Mouse (Mus musculus) yolk sac, embryonic 10.5 days (tissue): ENCODE data around the gene Zfp692.
"Not testable (repeated sequence)": the region's sequence is repeated elsewhere in the genome, so short reads cannot be mapped to it uniquely, and the experiment has no call there.

ENCODE experiments used
- DNase-seq: peaks from one replicate; pipeline ENCODE4 v3.0.0-alpha.2; 2017; ENCODE audit warnings: low spot score

The Zfp692 gene

DNA sequence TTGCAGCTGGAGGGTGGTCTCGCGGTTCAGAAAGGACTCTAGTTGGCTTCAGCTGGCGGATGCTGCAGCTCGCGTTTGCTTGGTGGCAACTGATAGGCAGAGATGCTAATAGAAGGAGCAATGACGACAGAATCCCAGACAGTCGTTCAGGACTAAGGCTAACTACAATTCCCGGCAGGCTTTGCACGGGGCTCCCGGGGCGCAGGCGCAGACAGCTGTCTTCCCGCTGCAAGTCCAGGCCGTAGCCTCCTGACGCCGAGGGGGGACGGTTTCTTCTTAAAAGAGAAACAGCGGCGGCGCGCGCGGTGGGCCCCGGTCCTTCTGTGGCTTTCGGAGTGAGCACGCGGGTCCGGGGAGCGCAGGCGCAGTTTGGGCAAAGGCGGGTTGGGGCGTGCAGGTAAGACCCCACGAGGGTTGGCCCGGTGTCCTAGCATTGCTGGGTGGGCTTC is at the start of gene Zfp692:
Gene Zfp692 (plus strand): TSS at position 210 of the 449 bp plus-strand sequence.
- peak; percentile 94 for DNase-seq

DNA sequence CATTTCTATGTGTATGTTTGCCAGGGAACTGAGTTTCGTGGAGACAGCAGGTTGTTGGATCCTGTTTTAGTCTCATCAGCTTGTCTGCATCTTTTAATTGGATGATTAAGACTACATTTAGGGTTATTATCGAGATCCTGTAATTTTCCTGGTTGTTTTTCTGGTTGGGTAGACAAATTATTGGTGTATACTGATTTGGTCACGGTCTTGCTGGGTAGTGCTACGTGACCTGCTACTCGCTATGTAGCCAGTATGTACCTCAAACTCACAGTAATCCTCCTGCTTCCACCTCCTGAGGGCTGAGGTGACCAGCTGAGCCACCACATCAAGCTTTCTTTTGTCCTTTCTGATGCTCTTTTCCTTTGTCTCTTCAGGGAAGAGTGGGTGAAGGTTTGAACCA is 49.1 kb upstream of the Zfp692 start:
- no peak for DNase-seq

DNA sequence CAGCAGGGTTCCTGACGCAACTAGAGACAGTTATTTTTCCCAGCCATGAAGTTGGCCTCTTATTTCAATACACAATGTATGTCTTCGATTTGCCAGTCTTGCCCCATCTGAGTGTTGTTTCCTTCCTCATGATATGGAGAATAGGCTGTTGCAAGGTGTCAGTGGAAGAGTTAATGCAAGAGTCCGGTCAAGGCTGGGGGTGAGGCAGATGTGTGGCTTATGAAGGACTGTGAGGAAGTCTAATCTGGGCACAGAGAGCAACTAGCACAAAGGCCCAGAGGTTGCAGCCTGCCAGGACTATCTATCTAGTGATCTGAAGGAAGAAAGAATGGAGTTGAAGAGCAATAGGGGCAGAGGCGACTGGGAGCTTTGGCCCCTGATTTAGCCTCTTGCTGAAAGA is 46.7 kb upstream of the Zfp692 start:
- DNase-seq, result no peak

DNA sequence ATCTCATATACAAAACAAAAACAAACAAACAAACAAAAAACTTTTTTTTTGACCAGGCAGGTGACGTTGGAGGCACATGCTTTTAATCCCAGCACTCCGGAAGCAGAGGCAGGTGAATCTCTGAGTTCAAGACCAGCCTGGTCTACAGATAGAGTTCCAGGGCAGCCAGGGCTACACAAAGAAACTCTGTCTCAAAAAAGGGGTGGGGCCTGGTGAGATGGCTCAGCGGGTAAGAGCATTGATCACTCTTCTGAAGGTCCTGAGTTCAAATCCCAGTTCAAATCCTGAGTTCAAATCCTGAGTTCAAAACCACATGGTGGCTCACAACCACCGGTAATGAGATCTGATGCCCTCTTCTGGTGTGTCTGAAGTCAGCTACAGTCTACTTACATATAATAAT is 45.0 kb upstream of the Zfp692 start:
- DNase-seq, result no peak

DNA sequence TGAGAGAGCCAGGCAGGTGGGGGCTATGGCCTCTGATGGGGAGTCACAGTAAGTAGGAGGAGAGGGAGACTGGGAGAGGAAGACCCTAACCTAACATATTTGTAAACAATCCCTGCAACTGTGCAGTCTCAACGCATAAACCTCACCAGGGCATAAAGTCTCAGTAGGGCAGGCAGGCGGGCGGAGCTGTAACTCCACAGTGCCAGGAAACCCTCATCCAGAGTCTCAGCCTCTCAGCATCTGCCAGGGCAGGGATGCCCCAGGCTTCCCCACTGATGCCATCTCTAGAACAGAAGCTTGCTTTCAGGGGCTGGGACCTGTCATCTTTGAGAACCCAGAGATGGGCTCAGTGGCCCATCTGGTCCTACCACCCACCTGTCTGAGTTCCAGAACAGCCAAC is 44.5 kb upstream of the Zfp692 start:
- DNase-seq, result no peak

DNA sequence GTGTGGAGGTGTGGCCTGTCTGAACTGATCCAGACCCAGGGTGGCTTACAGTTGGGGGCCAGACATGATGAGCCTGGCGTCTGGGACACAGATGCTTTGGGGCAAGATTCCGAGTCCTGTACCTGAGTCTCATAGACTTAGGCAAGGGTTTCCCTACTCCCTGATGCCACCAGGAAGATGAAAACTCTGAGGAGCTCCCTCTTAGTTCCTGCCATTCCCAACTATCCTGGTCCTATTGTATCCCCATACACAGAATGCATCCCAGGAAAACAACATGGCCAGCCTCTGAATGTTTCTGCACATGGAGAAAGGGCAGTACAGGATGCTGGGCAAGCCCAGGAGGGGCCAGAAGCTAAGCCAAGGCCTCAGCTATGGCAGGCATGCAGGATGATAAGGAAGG is 43.4 kb upstream of the Zfp692 start:
- DNase-seq, result no peak

DNA sequence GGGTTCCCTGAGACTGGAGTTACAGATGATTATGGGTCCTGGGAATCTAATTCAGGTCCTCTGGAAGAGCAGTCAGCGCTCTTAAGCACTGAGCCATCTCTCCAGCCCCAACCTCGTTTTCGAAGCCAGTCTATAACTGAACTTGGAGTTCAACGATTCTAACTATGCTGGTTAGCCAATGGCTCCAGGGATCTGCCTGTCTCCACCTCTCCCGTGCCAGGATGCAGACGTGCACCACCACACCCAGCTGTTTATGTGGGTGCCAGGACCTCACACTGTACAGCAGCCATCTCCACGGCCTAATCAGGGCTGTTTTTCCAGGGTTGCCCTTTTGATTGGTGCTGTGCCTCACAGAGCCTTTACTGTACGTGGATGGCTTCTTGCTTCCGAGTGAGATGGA is 42.3 kb upstream of the Zfp692 start:
- DNase-seq, result no peak

DNA sequence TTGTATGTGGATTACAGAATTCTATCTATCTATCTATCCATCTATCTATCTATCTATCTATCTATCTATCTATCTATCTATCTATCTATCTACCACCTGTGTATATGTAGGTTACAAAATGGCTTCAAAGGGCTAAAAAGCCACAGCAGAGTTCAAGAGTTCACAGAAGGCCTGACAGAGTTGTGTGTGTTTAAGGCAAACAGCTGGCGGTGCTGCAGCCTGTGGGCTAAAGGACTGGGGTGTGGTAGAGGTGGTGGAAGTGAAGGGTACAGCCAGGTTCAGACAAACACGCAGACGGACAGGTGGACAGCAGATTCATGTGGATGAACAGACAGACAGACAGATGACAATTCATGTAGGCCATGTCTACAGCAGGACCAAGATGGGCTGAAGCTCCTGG is 38.6 kb upstream of the Zfp692 start:
- no peak for DNase-seq

DNA sequence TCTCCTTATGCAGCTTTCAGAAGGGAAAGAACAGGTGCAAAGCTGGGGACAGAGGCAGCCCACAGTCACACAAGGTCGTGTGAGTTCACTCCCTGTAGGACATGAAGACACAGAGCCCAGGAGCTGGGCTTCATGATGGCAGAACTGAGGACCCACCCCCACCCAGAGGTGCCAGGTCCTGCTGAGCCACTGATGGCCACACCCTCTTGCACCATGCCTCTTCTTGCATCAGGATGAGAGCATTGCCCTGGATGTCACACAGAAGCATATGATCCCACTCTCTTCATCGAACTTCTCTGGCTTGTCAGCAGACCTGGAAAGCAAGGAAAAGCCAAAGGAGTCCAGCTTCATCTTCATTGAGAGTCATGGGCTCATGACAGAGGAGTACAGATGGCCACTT is 32.3 kb upstream of the Zfp692 start, which contains the start of gene 4930438A08Rik:
Gene 4930438A08Rik (plus strand): TSS at position 228 of the 400 bp plus-strand sequence.
- DNase-seq, result no peak

DNA sequence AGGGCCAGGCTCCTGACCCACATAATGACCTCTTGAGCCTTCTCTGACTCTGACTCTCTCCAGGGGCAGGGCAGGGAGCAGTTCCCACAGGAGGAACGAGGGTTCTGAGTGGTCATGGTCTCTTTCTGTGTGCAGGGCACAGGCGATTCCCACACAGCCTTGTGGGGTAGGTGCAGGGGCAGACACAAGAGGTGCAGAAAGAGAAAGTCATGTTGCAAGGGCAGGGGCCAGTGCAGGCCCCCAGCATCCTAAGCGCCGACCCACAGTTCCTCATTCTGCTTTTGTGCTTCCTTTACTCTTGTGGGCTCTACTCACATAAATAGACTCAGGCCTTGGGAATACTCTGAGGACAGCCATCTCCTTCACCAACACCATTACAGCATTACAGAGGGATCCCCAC is 31.1 kb upstream of the Zfp692 start:
- DNase-seq, result no peak

DNA sequence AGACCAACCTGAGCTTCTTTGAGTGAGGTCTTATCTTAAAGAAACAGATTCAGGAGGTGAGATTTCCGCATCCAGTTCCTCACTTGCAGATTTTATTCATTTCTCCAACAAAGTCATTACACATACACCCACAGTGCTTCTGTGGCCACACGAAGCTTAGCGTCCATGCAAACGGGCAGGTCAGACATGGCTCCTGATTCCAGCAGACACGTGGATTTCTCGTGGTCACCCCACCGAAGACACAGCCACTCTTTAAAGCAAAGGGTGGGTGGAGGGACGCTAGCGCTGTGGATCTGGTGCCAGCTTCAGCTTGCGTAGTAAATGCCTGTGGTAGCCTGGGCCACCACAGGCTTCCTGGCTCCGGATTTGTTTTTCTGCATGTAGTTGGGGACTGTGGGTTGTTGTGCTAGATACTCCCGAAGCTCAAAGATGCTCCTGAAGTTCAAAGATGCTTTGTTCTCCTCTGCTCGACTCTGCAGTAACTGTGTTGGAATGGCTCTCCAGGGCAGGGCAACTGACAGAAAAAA is 24.8 kb upstream of the Zfp692 start:
- DNase-seq, result no peak

DNA sequence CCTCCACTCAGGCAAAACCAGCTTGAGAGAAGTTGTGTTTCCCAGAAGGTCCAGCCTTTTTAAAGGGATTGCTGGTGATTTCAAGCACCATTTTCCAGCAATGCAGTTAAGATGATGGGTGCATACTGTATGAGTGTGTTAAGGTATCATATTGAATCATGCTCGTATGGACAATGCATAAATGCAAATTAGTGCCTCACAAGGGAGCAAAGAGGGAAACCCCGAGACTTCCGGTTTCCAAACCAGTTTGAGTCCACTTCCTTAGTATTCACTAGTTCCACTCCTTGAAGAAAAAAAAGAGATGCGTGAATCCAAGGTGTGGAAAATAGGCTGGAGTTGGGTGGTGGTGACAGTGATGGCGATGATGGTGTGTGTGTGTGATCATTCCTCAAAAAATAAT is 24.4 kb upstream of the Zfp692 start:
- DNase-seq, result no peak

DNA sequence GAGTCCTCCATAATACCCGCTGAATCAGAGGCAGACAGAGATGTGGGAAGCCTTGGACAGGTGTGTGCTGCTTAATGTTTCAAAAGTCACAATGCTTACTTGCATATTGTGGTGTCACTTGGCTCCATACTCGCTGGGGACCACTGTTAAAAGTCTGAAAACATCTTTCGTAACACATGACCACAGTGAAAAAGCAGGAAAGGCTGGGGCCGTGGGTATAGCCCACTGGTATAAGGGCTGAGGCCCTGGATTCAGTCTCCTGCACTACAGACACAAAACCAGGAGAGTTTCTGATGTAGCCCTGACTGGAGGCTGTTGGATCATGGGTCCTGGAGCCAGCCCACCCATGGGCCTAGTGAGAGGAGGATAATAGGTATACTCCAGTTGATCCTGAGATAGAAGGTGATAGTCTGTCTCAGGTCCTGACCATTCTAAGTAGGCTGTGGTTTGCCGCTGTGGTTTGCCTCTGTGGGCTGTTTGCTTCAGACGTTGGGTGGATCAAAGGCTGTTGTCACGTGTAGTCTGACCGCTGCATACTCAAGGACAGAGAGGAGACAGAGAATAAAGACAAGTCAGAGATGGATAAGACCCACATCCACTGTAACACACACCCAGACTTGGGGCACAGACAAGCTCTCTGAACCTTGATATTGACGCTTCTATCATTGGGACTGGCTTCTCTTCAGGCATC is 16.7 kb upstream of the Zfp692 start:
- no peak for DNase-seq

DNA sequence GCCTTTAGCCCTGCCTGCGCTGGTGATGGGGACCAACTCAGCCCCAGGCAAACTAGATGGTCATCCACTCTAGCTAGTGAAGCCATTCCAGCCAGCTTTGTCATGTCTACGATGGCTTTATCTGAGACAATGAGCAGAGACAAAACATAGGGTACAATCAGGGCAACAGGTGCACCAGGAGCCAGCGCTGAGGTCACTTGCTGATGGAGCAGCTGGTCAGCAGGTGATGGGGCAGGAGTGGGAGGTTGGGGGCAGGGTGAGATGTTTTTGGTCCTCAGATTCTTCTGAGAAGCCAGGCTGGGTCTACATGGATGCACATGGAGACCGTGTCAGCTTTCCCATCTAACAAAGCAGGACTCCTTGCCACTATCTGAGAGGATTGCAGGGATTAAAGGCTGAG is 16.1 kb upstream of the Zfp692 start:
- DNase-seq, result no peak

DNA sequence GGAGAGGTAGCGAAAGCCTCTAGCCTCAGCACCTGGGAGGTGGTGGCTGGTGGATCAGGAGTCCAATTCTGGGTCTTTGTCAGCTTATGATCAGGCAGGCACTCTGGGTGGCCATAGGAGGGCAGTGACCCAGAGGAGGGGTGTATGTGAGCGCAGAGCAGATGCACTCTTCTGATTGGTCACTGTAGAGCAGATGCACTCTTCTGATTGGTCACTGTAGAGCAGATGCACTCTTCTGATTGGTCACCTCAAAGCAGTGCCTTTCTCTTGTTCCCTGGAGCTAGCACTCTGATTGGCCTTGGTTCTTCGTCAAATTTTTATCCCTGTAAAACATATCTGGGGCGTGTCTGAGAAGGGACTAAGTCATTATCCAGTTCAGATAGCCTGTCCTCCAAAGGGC is 14.1 kb upstream of the Zfp692 start:
- DNase-seq, result no peak

DNA sequence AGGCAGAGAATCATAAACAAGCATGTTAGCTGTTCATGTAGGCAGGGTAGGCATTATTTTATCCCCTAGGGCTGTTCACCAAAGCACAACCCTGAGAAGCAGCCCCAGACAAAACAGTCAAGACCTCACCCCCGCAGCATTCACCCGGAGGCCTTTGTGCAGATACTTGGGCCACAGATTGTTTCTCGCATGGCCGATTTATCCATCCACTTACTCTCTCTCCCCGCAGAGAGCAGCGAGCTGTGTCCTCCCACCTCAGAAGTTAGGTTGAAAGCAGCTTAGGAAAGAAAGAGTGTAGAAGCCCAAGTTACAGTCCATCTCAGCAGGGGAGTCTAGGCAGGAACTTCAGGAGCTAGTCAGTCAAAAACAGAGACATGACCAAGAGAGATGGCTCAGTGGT is 9.5 kb upstream of the Zfp692 start:
- no peak for DNase-seq

DNA sequence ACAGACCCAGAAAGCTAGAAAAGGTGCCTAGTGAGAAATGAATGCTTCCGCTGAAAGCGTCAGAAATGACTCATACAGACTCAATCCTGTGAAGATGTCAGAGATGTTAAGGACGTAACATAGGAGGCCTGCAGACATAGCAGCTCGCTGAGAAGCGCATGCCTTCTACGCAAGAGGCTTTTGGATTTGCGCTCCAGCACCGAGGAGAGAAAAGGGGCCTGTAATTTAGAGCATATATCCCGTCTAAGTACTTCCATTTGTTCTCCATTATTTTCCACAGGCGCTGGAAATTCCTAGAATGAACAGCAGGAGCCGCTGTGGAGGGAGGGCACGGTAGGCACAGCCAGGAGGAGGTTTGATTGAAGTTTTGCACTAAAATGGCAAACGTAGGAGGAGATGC is 5.8 kb upstream of the Zfp692 start:
- peak; percentile 73 for DNase-seq

DNA sequence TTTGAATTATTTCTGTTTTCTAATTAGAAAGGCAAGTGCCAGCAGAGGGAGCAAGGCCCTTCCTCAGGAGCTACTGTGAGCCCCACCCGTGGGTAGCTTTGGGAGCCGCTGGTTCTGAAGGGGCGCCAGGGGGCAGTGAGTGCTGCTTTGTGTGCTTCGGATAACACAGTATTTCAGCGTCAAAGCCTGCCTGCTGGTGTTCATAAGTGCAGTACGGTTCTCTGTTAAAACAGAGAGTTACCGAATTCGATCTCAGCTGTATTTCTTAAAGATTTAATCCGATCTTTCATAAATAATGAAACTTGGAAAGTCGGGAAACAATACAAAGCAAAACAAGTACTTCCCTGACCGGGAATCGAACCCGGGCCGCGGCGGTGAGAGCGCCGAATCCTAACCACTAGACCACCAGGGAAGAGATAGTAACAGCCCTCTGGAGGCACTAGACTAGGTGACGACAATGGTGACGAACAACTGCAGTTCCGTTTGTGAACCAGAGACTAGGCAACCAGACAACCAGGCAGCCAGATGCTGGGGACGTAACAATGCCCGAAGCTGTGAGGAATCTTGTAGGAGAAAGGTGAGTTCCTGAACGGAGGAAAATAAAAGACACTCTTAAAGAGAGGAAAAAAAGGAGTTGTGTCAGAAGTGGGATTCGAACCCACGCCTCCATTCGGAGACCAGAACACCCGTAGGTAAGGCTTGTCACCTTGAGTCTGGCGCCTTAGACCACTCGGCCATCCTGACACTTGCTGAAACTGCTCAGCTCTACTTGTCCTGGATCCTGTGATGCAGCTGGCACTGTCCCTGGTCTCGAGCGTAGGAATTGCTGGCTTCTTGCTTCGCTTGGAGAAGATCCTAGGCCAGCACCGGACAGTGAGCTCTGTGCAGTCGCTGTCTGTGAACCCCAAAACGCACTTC is 4.8 kb upstream of the Zfp692 start:
- peak; percentile 99 for DNase-seq

DNA sequence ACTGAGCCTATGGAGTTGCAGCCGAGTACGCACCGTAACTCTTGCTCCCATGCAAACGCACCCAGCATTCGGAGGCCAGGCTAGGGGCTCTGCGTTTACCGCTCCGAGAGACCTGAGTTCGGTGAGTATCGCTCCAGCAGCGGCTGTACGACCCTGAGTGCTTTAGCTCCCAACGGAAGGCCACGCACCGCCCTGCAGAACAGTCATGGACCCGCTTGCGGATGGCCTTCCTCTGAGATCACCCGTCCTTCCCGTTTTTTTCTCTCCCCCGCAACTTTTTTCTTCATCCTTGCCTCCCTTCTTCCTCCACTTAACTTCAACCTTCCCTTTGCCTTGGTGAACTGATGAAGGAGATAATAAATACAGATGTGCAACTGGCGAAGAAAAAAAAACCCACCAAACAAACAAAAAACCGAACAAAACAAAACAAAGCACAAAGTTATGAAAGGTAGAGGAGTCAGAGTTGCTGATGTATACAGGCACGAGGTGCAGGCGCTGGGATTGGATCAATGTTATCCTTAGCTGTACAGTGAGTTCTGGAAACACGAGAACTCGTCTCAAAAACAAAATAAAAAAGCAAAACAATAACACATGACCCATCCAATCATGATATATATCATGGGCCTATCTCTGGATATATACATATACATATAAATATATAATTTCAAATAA is 4.0 kb upstream of the Zfp692 start:
- DNase-seq, result no peak

DNA sequence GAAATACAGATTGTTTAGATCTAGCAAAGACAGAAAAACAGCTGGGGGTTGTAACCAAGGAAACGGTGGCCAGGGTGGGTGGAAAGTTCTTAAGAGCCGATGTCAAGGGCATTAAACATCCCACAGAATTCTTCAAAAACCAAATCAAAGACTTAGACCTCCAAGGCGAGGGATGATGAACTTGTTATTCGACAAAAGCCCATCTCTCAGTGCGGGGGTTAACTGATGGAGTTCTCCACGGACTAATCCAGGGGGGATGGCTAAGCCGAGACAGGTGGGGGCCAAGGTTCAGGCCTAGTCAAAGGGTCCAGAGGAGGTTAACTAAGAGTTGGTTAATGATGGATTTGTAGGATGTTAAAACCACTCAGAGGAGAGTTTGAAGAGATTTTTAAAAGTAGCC is 3.3 kb upstream of the Zfp692 start:
- no peak for DNase-seq

DNA sequence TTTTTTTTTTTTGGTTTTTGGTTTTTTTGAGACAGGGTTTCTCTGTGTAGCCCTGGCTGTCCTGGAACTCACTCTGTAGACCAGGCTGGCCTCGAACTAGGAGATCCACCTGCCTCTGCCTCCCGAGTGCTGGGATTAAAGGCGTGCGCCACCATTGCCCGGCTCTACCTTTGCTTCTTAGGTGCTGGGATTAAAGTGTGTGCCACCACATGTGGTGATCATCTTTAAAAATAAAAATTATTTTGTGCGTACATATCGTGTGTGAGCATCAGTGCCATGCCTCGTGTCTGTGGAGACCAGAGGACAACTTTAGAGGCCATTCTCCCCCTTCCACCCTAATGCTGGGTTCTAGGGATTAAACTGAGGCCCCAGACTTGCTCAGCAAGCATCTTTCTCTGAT is 1.6 kb upstream of the Zfp692 start:
- not testable (repeated sequence) for DNase-seq

DNA sequence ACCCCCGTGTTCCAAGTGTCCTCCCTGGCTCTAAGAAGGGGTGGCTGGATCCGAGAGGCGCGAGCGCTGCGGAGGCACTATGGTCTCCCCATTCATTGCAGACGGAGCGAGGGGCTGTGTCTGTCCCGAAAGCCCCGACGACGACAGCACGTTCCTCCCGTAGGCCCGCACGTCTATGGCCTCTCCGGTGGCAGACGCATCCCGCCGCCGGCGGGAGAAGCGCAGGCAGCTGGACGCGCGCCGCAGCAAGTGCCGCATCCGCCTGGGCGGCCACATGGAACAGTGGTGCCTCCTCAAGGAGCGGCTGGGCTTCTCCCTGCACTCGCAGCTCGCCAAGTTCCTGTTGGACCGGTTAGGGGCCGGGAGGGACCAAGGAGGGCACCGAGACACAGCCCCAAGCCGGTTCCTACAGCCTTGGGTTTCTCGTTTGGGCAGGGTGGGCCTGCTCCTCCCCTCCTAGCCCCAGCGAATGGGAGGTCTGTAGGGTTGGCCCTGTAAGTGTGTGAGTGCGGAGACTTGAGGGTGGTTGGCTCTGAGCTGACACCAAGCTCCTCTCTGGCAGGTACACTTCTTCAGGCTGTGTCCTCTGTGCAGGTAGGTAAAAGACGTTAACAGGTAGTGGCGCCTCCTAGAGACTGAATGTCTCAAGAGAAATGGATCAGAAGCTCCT is 677 bp downstream of the Zfp692 start:
- peak; percentile 68 for DNase-seq
